ENCODE assay signal across 15 mouse cellular contexts in the genomic region with DNA sequence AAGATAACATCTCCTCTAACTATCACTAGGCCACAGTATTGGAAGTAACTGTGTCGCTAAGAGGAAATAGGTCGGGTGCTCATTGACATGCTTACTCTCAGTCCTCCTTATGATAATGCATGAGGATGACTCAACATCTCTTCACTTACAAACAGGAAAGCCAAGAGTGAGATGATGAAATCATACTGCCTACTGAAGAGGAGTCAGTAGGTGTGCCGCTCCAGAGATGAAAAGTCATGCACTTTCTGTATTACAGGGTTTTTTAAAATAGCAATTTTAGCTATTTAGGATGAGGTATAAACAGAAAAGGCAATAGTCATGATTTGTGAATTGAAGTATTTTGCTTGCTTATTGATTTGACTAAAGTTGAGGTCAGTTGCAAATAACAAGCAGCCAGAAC.
A peak's percentile ranks its signal among the peaks of the same experiment; 100 is the strongest.
DNase-seq lines count a peak whose midpoint lies in the region; ATAC-seq and TF ChIP-seq lines count a peak whose summit lies in the region.
"Had no signal": no experiment of that assay in that cellular context is flagged by ENCODE, and none has a peak within 500 bp of the region (broad histone marks: within the 10 kb centered on the region; RNA-seq: fewer than 3 reads in every experiment).

No protein-coding gene starts in this region.

- H3K4me2 ChIP-seq in myocyte (ENCODE audit: low read depth) = peak overlapping the region; percentile 50

- no peak for TF ChIP-seq CTCF in G1E (IDR thresholded peaks at IDR 0.05; ENCODE audit: low read depth, low read length)

- DNase-seq in frontal cortex, postnatal 10 days (ENCODE audit: low spot score in 2 of 2) = no peak
- DNase-seq in G1E (ENCODE audit: low spot score) = no peak
- DNase-seq in fat pad, adult 2 months (ENCODE audit: extremely low read depth, low read depth, low spot score) = peak; percentile 49
- no peak for DNase-seq in cerebellum, adult 11 months
- no peak for DNase-seq in lung, postnatal 25 days (ENCODE audit: low spot score)
- no peak for DNase-seq in lung, postnatal 14 days
- DNase-seq: adrenal gland, postnatal 10 days; cerebellum, adult 18-20 months; cerebellum, postnatal 25 days; kidney, adult 11 months; right cerebral cortex, adult 18-20 months had no signal

- peak; percentile 82 for ATAC-seq in frontal cortex, adult (ENCODE audit: low TSS enrichment)
- peak; percentile 60 for ATAC-seq in G1E (ENCODE audit: extremely low read depth, insufficient number of reproducible peaks, low FRiP score, poor library complexity, severe bottlenecking)
- ATAC-seq: hindbrain, postnatal 0 days had no signal

- H3K36me3 ChIP-seq in G1E (replicated peaks) (no peaks in the 10 kb centered on the region), myocyte (ENCODE audit: control insufficient read depth, insufficient read depth) (no peaks in the 10 kb centered on the region)
- H3K36me3 ChIP-seq: hindbrain, embryonic 10.5 days had no signal

- TF ChIP-seq POLR2A in myocyte (IDR thresholded peaks at IDR 0.05; ENCODE audit: insufficient read length, low read depth) = no peak

- no peaks in the 10 kb centered on the region for H3K4me1 ChIP-seq in G1E (ENCODE audit: insufficient read depth, low read depth, low read length)

- H3K27me3 ChIP-seq in G1E (ENCODE audit: insufficient read depth, low read length) (no peaks in the 10 kb centered on the region; the same call in 1 of the 2 replicates), myocyte (ENCODE audit: control insufficient read depth, insufficient read depth, insufficient read length) (no peaks in the 10 kb centered on the region)

- no peak overlapping the region for H3ac ChIP-seq in myocyte (ENCODE audit: control insufficient read depth, insufficient read length)

- H3K9me3 ChIP-seq in G1E (replicated peaks) = no peaks in the 10 kb centered on the region
- H3K9me3 ChIP-seq: hindbrain, embryonic 10.5 days had no signal

- H3K4me3 ChIP-seq in G1E (ENCODE audit: low read depth, low read length) (no peak overlapping the region), myocyte (no peak overlapping the region)
- H3K4me3 ChIP-seq: hindbrain, embryonic 10.5 days had no signal

- no peaks in the 10 kb centered on the region for H3K79me2 ChIP-seq in myocyte (ENCODE audit: control insufficient read depth, insufficient read depth)

TF ChIP-seq in myocyte, 11 proteins besides CTCF, POLR2A, EP300 and RAD21:
- TF ChIP-seq MAX (IDR thresholded peaks at IDR 0.05; ENCODE audit: low read depth) (peak; percentile 27), TCF3 (IDR thresholded peaks at IDR 0.05; ENCODE audit: insufficient read length, low read depth) (no peak), CEBPB (IDR thresholded peaks at IDR 0.05; ENCODE audit: insufficient read depth, poor library complexity, severe bottlenecking) (peak; percentile 82), REST (IDR thresholded peaks at IDR 0.05; ENCODE audit: insufficient read depth, insufficient read length) (no peak)
